Mouse (Mus musculus) thymus, postnatal 25 days (tissue): ENCODE data around the gene Ppib.
A peak's percentile ranks its signal among the peaks of the same experiment; 100 is the strongest.

Source experiments
- DNase-seq: peaks from one replicate; pipeline ENCODE4 v3.0.0; 2022

Ppib gene

GRCm38 (mm10) chr9:66078493-66078892, 18.5 kb downstream of the Ppib start:
- no peak for DNase-seq

- no peak for DNase-seq
Observed at GRCm38 (mm10) chr9:66080804-66081459, 20.9 kb downstream of the Ppib start.

- DNase-seq: no peak
Observed at GRCm38 (mm10) chr9:66081999-66082398, 22.0 kb downstream of the Ppib start.

DNA sequence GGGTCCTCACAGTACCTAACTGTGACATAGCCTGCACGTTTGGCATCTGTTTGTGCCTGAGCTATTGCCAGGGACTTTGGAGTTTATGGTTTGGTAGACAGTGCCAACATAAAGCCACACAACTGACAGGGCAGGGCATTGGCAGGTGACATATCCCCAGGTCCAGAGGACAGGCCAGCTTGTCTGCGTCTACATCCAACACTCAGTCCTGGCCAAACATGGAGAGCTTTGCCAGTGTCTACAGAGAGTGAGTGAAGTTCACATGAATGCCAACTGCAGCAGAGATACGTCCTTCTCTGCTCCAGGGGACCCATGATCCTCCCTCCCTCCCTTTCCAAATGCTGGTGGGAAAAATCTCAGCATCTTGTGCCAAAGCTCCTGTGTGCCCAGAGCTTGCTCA, 24.1 kb downstream of the Ppib start:
- no peak for DNase-seq

GRCm38 (mm10) chr9:66087062-66087461, 27.0 kb downstream of the Ppib start:
- no peak for DNase-seq

DNA sequence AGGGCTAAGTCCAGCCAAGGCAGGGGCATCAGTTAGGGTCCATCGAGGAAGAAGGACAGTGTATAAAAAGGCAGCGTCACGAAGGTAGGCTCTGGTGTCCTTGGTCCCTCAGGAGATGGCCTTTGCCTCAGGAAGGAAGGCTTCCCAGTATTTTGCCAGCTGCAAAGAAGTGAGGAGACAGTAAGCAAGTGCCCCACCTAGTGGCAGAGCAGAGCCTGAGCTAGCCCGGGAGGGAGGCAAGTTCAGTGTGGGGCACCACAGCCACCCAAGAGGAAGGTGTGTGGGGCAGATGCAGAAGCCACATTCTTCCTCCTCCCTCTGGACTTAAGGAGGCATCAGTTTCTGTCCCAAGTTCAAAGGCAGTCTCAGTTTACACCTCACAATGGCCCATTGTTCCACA, 28.4 kb downstream of the Ppib start:
- DNase-seq: peak; percentile 60

- no peak for DNase-seq
Observed at GRCm38 (mm10) chr9:66090593-66091244, 30.7 kb downstream of the Ppib start.

- no peak for DNase-seq
Observed at GRCm38 (mm10) chr9:66091327-66092231, 31.6 kb downstream of the Ppib start.

GRCm38 (mm10) chr9:66092664-66093063, 32.6 kb downstream of the Ppib start:
- no peak for DNase-seq

DNA sequence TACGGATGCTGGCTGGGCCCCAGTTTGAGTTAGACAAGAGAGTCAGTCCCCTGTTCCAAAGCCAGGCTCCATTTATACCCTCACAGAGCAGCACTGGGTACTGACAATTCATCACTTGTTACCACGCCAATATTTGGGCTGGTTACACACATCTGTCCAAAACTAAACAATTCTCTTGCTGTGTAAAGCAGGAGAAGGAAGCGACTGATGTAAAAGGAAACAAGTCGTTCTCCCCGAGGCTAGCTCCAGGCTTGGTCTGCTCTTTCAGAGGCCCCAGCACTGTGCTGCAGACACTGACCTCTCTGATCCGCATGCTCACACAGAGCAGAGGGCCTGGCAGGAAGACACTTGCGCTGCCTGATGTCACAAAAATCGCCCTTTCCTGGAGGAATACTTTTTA, 41.6 kb downstream of the Ppib start:
- no peak for DNase-seq

DNA sequence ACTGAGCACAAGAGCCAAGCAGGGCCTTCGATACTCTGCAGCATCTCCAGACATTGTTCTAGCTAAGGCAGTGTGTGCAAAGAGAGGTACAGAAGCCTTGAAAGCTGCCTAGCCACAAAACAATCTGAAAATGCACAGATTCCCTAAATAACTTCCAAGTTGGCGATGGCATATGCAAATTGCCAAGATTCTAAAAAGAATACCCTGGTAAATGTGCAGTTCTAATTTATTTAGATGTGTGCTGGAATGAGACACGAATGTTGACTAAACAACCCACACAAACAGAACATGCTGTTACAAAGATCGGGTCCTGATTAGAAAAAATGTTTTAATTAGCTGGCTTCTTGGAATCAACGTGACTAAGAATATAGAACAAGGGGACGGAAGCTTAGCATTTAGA, 42.6 kb downstream of the Ppib start:
- no peak for DNase-seq

DNA sequence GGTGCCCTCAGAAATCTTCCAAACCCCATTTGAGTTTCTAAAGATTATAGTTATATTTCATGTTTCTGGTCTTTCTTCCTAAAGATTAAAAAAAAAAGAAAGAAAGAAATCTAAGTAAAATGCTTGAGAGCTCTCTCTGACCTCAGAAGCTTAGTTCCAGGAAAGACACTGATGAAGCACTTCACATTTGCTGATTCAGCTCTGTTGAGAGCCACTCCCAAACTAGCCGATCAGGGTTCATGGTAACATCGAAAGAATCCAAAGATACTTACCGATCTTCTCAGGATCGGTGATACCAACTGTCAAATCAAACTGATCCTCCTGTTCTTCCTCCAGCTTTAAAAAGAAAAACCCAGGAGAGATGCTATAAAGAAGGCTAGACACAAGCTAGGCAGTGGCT, 44.6 kb downstream of the Ppib start:
- DNase-seq: no peak

GRCm38 (mm10) chr9:66105168-66105567, 45.1 kb downstream of the Ppib start:
- no peak for DNase-seq

GRCm38 (mm10) chr9:66109574-66109973, 49.6 kb downstream of the Ppib start:
- DNase-seq: no peak

DNA sequence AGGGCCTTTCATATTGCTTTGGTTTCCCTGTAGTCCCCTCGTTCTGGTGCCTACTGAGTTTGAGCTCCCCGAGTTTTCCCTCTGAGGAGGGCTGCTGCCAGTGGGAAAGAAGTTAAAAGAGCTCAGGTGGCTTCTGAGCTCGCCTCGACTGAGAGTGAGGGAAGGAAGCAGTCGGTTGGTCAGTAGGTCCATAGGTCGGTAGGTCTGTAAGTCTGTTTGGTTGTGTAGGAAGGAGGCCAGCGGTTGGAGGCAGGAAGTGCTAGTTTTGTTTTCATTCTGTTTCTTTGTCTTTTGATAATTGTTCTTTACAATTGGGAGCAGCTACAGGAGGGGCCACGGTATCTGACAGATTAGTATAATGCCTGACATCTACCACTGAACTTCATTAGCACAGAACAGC, 50.1 kb downstream of the Ppib start:
- no peak for DNase-seq

GRCm38 (mm10) chr9:66110611-66111379, 50.8 kb downstream of the Ppib start:
- no peak for DNase-seq

DNA sequence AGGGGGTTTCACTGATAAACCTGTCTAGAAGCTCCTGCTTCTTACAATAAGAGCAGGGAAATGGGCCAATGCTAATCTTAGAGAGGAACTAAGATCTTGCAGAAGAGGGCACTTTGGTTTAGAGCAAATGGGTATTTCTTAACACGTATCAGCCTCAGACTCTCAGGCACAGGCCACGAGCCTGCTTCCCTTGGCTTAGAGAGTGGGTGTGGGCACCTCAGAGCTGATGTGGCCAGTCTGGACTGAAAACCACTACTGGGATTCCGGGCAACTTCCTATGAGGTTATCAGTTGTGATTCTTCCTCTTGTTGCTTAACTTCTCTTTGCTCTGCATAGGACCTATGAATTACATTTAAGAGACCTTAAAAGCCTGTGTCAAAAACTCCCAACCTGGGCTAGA, 54.3 kb downstream of the Ppib start:
- no peak for DNase-seq
